Mouse (Mus musculus): ENCODE data around the gene Csrp2. TPM values are rescaled to one million over a fixed set of nuclear protein-coding genes. Genes with fewer than 3 reads are reported as not detected.

Gene Csrp2
- polyA plus RNA-seq, 1 experiment from 2014 or later: 218 TPM

- no peaks in the 10 kb centered on the region for H3K9me3 ChIP-seq (replicated peaks; ENCODE audit: control insufficient read depth, low read length)
- no peak overlapping the region for H3K9ac ChIP-seq (ENCODE audit: low read length)
- no peaks in the 10 kb centered on the region for H3K36me3 ChIP-seq (ENCODE audit: control insufficient read depth, insufficient read depth, low read length)
- no peak overlapping the region for H3K4me2 ChIP-seq (ENCODE audit: low read length)
- no peaks in the 10 kb centered on the region for H3K4me1 ChIP-seq (ENCODE audit: control insufficient read depth, insufficient read depth, low read length)
- no peak for DNase-seq (ENCODE audit: low spot score)
- H3K27me3 ChIP-seq (replicated peaks; ENCODE audit: control insufficient read depth, insufficient read depth, low read length): no peaks in the 10 kb centered on the region
- ATAC-seq: no peak
- WGBS: 54% methylated on average over 7 of the region's 7 CpGs
- H3K27ac ChIP-seq (ENCODE audit: low read depth, low read length): no peak overlapping the region
- H3K4me3 ChIP-seq (ENCODE audit: low read depth, low read length): no peak overlapping the region
Observed at GRCm38 (mm10) chr10:110890656-110891272, 28.8 kb upstream of the Csrp2 start.

- Histone ChIP-seq H3K27ac (ENCODE audit: low read depth, low read length) (no peak overlapping the region), H3K9me3 (replicated peaks; ENCODE audit: control insufficient read depth, low read length) (no peaks in the 10 kb centered on the region), H3K27me3 (replicated peaks; ENCODE audit: control insufficient read depth, insufficient read depth, low read length) (no peaks in the 10 kb centered on the region), H3K4me1 (ENCODE audit: control insufficient read depth, insufficient read depth, low read length) (no peaks in the 10 kb centered on the region), H3K4me2 (ENCODE audit: low read length) (no peak overlapping the region), H3K36me3 (ENCODE audit: control insufficient read depth, insufficient read depth, low read length) (no peaks in the 10 kb centered on the region), H3K9ac (ENCODE audit: low read length) (no peak overlapping the region), H3K4me3 (ENCODE audit: low read depth, low read length) (no peak overlapping the region)
- ATAC-seq (no peak), DNase-seq (ENCODE audit: low spot score) (no peak)
- 77% methylated on average over 13 of the region's 13 CpGs for WGBS
Observed at GRCm38 (mm10) chr10:110899744-110900501, 19.7 kb upstream of the Csrp2 start.

DNA sequence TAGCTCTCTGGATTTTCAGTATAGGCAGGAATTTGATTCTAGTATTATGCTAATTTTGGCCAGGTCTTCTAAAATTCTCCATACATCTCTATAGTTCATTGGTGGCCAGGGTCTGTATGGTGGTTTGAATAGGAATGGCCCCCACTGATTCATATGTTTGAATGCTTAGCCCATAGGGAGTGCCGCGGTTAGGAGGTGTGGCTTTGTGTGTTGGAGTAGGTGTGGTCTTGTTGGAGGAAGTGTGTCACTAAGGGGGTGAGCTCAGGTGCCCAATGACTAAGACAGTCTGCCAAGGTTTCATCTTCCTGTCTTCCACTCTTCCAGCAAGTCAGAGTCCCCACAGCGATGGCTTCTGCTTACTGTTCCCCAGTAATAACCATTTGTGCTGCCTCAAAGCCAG lies 15.7 kb upstream of the Csrp2 start:
- Histone ChIP-seq H3K27me3 (replicated peaks; ENCODE audit: control insufficient read depth, insufficient read depth, low read length) (no peaks in the 10 kb centered on the region), H3K4me3 (ENCODE audit: low read depth, low read length) (no peak overlapping the region), H3K4me1 (ENCODE audit: control insufficient read depth, insufficient read depth, low read length) (no peaks in the 10 kb centered on the region), H3K27ac (ENCODE audit: low read depth, low read length) (no peak overlapping the region), H3K36me3 (ENCODE audit: control insufficient read depth, insufficient read depth, low read length) (no peaks in the 10 kb centered on the region), H3K9ac (ENCODE audit: low read length) (no peak overlapping the region), H3K4me2 (ENCODE audit: low read length) (no peak overlapping the region), H3K9me3 (replicated peaks; ENCODE audit: control insufficient read depth, low read length) (no peaks in the 10 kb centered on the region)
- whole genome bisulfite sequencing: 96% methylated on average over 3 of the region's 3 CpGs
- DNase-seq (ENCODE audit: low spot score) (no peak), ATAC-seq (no peak)

DNA sequence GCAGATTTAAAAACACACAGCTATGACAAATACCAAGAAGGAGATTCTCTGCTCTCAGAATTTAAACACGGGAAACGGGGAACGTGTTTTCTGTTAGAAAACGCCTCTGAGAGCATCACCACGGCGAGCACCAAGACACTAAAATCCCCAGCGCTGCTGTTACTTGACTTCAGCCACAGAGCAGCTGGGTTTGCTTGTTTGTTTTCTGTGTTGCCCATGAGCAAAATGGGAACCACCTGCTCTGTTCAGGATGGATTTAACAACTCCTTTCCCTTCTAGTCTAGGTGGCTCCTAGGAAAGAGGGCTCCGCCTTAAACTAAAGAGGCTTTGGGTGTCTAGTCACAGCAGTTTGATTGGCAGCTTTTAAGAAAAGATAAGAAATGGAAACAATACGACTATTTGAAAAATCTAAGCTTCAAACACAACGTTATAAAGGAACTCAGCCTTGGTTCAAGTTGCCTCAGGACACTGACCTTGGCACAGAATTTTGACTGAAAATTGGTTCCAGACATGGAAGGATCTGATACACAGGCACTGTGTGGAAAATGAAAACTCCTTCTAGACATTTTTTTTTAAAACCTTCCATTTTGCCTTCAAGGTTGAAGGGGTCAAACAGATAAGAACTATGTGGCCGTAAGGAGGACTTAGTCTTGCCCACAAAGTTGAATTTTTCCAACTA lies 2.8 kb upstream of the Csrp2 start:
- H3K9ac ChIP-seq (ENCODE audit: low read length): no peak overlapping the region
- WGBS: 87% methylated on average over 11 of the region's 11 CpGs
- no peak overlapping the region for H3K27ac ChIP-seq (ENCODE audit: low read depth, low read length)
- H3K4me3 ChIP-seq (ENCODE audit: low read depth, low read length): no peak overlapping the region
- H3K4me2 ChIP-seq (ENCODE audit: low read length): no peak overlapping the region
- H3K9me3 ChIP-seq (replicated peaks; ENCODE audit: control insufficient read depth, low read length): no peaks in the 10 kb centered on the region
- no peaks in the 10 kb centered on the region for H3K27me3 ChIP-seq (replicated peaks; ENCODE audit: control insufficient read depth, insufficient read depth, low read length)
- ATAC-seq (no peak), DNase-seq (ENCODE audit: low spot score) (no peak)
- peaks cover 17% of the 10 kb centered on the region; the same call in 1 of the 2 replicates for H3K4me1 ChIP-seq (ENCODE audit: control insufficient read depth, insufficient read depth, low read length)
- no peaks in the 10 kb centered on the region for H3K36me3 ChIP-seq (ENCODE audit: control insufficient read depth, insufficient read depth, low read length)

GRCm38 (mm10) chr10:110917521-110917920 lies 2.1 kb upstream of the Csrp2 start:
- Histone ChIP-seq H3K27me3 (replicated peaks; ENCODE audit: control insufficient read depth, insufficient read depth, low read length) (no peaks in the 10 kb centered on the region), H3K9ac (ENCODE audit: low read length) (no peak overlapping the region), H3K9me3 (replicated peaks; ENCODE audit: control insufficient read depth, low read length) (no peaks in the 10 kb centered on the region), H3K4me2 (ENCODE audit: low read length) (no peak overlapping the region), H3K36me3 (ENCODE audit: control insufficient read depth, insufficient read depth, low read length) (no peaks in the 10 kb centered on the region), H3K4me1 (ENCODE audit: control insufficient read depth, insufficient read depth, low read length) (peaks cover 21% of the 10 kb centered on the region; the same call in 1 of the 2 replicates), H3K27ac (ENCODE audit: low read depth, low read length) (no peak overlapping the region), H3K4me3 (ENCODE audit: low read depth, low read length) (no peak overlapping the region)
- DNase-seq (ENCODE audit: low spot score) (no peak), ATAC-seq (no peak)
- WGBS: 95% methylated on average over 6 of the region's 6 CpGs

DNA sequence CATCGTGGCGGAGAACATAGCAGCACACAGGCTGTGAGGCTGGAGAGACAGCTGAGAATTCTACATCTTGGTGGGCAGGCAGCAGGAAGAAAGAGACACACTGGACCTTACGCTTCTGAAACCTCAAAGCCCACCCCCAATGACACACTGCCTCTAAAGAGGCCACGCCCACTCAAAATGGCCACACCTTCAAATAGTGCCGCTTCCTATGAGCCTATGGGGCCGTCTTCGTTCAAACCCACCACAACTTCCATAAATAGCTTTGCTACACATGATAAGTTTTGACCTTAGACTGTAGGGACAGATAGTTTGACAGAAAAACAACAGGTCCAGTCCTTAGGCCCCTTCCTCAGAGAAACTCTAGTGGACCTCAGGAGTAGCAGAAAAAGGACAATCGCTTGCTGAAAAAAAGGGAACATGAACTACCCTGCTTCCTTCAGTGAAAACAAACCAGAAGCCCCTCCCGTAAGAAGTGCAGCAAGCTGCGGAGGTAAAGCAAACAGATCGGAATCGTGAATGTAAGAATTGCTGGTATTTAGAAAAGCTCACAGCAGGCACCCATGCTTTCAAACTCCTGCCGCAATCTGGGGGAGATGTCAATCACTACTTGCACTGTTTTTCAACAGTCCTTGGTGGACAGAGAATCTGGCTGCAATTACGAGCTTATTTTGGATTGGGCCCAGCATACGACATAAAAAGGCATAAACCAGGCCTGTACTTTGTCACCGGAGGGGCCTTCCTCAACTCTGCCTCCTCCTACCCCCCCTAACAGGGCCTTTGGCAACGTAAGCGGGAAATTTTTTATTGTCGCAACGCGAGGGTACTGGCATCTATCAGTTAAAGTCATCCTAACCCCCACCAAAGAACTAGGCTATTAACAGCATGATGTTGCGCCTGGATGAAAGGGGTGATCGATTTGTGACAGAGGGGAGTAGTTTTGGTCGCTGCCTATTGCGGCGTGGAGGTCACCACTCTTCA lies 886 bp upstream of the Csrp2 start:
- DNase-seq (ENCODE audit: low spot score) (peak; percentile 83), ATAC-seq (peak; percentile 31)
- peak overlapping the region; percentile 85 for H3K9ac ChIP-seq (ENCODE audit: low read length)
- H3K4me3 ChIP-seq (ENCODE audit: low read depth, low read length): peak overlapping the region; percentile 71; the same call in 1 of the 2 replicates
- H3K27me3 ChIP-seq (replicated peaks; ENCODE audit: control insufficient read depth, insufficient read depth, low read length): no peaks in the 10 kb centered on the region
- 15% methylated on average over 26 of the region's 26 CpGs for WGBS
- H3K9me3 ChIP-seq (replicated peaks; ENCODE audit: control insufficient read depth, low read length): no peaks in the 10 kb centered on the region
- H3K4me1 ChIP-seq (ENCODE audit: control insufficient read depth, insufficient read depth, low read length): peaks cover 24% of the 10 kb centered on the region; the same call in 1 of the 2 replicates
- peak overlapping the region; percentile 67; the same call in 1 of the 2 replicates for H3K27ac ChIP-seq (ENCODE audit: low read depth, low read length)
- peak overlapping the region; percentile 91 for H3K4me2 ChIP-seq (ENCODE audit: low read length)
- H3K36me3 ChIP-seq (ENCODE audit: control insufficient read depth, insufficient read depth, low read length): no peaks in the 10 kb centered on the region

DNA sequence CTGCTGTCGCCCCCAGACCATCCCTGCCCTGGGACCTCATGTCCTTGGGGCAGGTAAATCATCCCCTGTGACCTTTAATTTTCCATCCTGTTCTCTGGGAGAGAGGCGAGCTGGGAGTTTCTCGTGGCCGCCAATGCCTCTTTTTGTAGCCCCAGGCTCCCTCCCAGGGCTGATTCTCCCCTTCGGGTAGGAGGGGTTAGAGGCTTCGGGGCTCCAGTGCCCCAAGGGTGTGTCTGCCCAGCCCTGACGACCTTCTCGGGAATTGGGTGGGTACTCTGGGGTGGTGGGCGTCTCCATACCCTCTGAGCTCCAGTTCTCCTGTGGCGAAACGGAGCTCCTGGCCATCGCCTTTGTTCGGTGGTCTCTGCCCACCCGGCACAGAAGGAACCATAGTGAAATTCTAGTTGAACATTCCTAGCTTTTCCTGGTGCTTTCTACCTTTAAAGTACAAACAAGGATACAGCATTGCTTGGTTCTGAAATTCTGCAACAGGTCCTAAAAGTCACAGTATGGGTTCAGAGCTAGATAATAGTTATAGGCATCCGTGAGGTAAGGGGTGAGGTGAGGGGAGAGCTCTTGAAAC lies 870 bp downstream of the Csrp2 start:
- WGBS: under 1% methylated on average over 15 of the region's 15 CpGs
- Histone ChIP-seq H3K9ac (ENCODE audit: low read length) (peak overlapping the region; percentile 85), H3K4me3 (ENCODE audit: low read depth, low read length) (peak overlapping the region; percentile 71), H3K4me1 (ENCODE audit: control insufficient read depth, insufficient read depth, low read length) (peaks cover 24% of the 10 kb centered on the region; the same call in 1 of the 2 replicates), H3K36me3 (ENCODE audit: control insufficient read depth, insufficient read depth, low read length) (no peaks in the 10 kb centered on the region), H3K27ac (ENCODE audit: low read depth, low read length) (peak overlapping the region; percentile 67; the same call in 1 of the 2 replicates), H3K9me3 (replicated peaks; ENCODE audit: control insufficient read depth, low read length) (no peaks in the 10 kb centered on the region), H3K4me2 (ENCODE audit: low read length) (peak overlapping the region; percentile 91), H3K27me3 (replicated peaks; ENCODE audit: control insufficient read depth, insufficient read depth, low read length) (no peaks in the 10 kb centered on the region)
- ATAC-seq: no peak
- peak; percentile 44 for DNase-seq (ENCODE audit: low spot score)

DNA sequence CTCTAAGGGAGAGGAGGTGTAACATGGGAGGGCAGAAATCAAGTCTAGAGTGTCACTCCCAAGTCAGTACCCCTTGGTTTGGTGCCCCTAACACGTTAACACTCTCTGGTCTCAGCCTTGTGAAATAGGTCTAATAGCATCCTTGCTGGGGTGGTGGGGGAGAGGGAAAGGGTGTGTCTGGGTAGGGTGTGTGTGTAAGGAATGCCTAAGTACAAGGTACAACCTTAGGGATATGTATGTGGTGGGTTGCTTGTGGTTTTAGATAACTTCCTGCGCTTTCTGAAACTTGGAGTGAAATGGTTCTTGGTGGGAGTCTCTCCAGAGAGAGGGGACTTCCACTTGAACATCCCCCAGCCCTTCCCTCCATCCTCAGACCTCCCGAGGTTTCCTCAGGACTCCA lies 2.3 kb downstream of the Csrp2 start:
- 77% methylated on average over 3 of the region's 3 CpGs for WGBS
- ATAC-seq (no peak), DNase-seq (ENCODE audit: low spot score) (no peak)
- no peaks in the 10 kb centered on the region for H3K27me3 ChIP-seq (replicated peaks; ENCODE audit: control insufficient read depth, insufficient read depth, low read length)
- peak overlapping the region; percentile 91 for H3K4me2 ChIP-seq (ENCODE audit: low read length)
- 0 out of 2 replicates have a peak overlapping the region, but pooled peaks have one; percentile 29 for H3K9ac ChIP-seq (ENCODE audit: low read length)
- H3K36me3 ChIP-seq (ENCODE audit: control insufficient read depth, insufficient read depth, low read length): no peaks in the 10 kb centered on the region
- H3K27ac ChIP-seq (ENCODE audit: low read depth, low read length): no peak overlapping the region
- H3K4me3 ChIP-seq (ENCODE audit: low read depth, low read length): no peak overlapping the region
- H3K4me1 ChIP-seq (ENCODE audit: control insufficient read depth, insufficient read depth, low read length): peaks cover 35% of the 10 kb centered on the region
- no peaks in the 10 kb centered on the region for H3K9me3 ChIP-seq (replicated peaks; ENCODE audit: control insufficient read depth, low read length)

All from forebrain, embryonic 14.5 days (tissue).